Mouse (Mus musculus) gastrocnemius, adult 8-10 months (tissue): ENCODE measurements around the gene Btg2. TPM values are rescaled to one million over a fixed set of nuclear protein-coding genes. Genes with fewer than 3 reads are reported as not detected.
A peak's percentile ranks its signal among the peaks of the same experiment; 100 is the strongest.

Source experiments
- DNase-seq, 2 experiments: peaks; one replicate each; pipeline ENCODE4 v3.0.0; 2022; ENCODE audit warnings: low spot score in 2 of 2
- total RNA-seq, 4 experiments: library from RNA; stranded (reverse); gene quantifications; 2 replicates each; pipeline ENCODE4 v1.2.4; 2022

The Btg2 gene
- total RNA-seq, 4 experiments from 2014 or later: 8.6 to 22.9 (median 14.3) TPM

GRCm38 (mm10) chr1:134097956-134098725 lies 19.2 kb upstream of the Btg2 start:
- DNase-seq: peak; percentile 66 to 73

GRCm38 (mm10) chr1:134097080-134097855 lies 18.3 kb upstream of the Btg2 start:
- no peak for DNase-seq

GRCm38 (mm10) chr1:134096264-134096934 lies 17.5 kb upstream of the Btg2 start:
- no peak for DNase-seq

DNA sequence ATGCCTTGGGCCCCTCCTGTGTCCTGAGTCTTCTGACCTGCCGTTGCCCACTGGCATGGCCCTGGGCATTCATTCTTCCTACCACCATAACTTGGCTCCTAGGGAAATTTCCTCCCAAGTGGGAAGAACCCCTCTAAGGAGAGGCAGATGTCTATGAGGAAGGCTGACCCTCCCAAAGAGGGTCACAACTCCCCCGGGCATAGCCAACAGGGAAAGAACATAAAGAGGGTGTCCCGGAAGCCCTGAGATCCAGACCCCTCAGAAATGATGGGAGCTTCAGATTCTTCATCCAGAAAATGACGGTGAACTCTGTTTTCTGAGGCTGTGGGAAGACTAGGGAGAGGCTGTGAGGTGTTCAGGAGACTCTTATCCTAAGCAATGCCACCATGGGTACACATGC lies 16.8 kb upstream of the Btg2 start:
- no peak for DNase-seq

GRCm38 (mm10) chr1:134095033-134095612 lies 16.2 kb upstream of the Btg2 start:
- DNase-seq: no peak

GRCm38 (mm10) chr1:134093771-134094526 lies 15.0 kb upstream of the Btg2 start:
- no peak for DNase-seq

GRCm38 (mm10) chr1:134092852-134093770 lies 14.2 kb upstream of the Btg2 start:
- DNase-seq: peak; percentile 94 to 97

DNA sequence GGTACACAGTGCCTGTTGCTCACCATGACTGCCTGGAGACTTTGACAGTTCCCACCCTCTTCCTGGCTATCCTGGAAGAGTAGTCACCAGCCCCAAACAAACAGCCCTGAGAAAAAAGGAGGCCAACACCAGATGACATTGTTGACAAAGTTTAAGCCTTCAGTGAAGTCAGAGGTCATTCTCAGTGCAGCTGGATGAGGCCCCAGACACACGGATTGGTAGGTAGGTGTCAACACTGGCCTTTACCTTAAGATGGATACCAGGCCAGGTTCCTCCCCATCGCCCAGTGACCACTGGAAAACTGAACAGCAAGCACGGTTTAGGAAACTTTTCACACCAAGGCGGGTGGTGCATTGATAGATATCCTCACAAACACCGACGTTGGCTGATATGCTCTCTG lies 13.4 kb upstream of the Btg2 start:
- no peak for DNase-seq

DNA sequence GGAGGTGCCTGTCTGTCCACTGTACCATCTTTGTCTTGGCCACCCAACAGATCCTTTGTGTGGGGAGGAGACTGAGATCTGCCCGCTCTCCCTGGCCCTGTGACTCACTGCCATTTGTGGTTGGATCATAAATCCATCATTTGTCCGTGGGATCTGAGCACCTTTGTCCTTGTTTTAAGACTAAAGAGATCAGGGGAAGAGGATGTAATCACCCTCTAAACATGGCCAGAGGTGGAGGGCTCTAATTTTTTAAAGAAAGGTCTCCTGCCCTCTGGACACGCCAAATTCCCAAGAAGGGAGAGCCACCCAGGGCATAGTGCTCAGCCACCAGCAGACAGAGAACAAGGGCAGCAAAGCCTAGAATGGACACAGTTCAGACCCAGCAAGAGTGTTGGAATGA lies 12.9 kb upstream of the Btg2 start:
- DNase-seq: no peak

GRCm38 (mm10) chr1:134089074-134089473 lies 10.2 kb upstream of the Btg2 start:
- DNase-seq: no peak

DNA sequence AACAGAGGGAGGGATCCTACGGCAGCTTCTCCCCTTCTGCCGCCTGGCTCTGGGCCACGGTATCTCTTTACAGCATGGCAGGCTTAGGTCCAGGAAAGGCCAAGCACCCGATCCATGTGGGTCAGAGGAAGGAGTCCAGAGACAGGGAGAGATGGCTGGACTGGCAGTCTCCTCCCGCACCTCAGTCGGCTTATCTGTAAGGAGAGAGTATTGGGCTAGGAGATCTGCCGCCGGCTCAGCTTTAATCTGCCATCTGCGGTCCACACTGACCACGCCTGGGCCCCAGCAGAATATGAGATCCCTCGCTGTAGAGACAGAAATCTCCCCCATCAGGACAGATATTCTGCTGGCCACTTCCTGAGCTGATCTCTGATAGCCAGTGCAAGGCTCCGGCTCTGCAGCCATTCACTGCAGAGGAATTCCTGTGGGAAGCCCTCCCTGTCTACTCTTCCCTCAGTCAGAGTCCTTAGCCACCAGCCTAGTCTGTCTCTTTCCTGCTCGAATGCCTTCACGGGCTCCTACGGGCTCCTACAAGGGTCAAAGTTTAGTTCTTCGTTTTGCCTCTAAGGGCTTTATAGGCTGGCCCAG lies 8.0 kb upstream of the Btg2 start:
- peak in 1 of 2 experiments; percentile 83 for DNase-seq

GRCm38 (mm10) chr1:134086017-134086416 lies 7.1 kb upstream of the Btg2 start:
- no peak for DNase-seq

- DNase-seq: no peak
Observed at GRCm38 (mm10) chr1:134084128-134084527, 5.2 kb upstream of the Btg2 start.

GRCm38 (mm10) chr1:134083676-134084075 lies 4.8 kb upstream of the Btg2 start:
- no peak for DNase-seq

DNA sequence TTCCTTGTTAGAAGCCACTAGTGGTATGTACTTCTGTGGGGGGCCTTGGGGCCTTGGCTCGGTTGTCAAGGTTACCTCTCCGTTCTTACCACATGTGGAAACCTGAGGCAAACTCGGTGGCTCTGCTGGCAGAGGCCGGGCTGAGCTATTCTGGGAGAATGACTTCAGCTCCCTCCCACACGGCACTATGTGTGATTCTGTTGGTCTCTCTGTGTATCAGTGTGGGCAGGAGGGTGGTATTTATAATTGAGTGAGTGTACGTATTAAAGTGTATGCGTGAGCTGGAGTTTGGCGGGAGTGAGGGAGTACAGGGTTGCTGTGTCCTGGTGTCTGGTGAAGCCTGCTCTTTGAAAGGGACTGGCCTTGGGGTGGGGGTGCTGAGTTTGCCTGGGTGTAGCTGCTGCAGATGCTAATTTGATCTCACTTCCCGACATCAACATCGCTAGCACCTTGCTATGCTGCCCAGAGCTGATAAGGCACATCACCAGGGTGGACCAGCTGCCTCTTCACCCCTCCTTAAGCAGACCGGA lies 4.1 kb upstream of the Btg2 start:
- peak in 1 of 2 experiments; percentile 78 for DNase-seq

DNA sequence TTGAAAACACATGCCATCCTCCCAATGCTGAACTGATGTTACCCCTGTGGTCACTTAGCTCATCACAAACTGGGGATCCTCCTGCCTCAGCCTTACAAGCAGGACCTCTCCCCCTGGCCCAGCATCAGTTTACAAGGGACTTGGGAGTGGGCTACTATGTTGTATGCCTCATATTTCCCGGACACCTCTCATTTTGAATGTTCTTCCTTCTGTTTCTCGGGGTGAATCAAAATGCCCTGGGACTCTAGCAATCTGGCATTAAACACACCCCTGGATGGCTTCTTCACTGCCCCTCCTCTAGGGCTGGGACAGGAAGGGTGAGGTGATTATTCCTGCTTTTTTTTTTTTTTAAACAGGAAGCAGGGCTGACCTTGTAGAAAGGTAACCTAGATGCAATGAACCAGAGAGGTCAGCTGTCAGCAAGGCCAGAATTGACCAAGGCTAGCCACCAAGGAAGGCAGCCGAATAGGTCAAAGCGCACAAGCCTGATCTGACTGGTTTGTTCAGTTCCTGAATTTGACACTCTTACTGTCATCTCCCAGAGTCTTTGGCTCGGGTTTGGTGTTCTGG lies 2.0 kb upstream of the Btg2 start:
- DNase-seq: no peak

DNA sequence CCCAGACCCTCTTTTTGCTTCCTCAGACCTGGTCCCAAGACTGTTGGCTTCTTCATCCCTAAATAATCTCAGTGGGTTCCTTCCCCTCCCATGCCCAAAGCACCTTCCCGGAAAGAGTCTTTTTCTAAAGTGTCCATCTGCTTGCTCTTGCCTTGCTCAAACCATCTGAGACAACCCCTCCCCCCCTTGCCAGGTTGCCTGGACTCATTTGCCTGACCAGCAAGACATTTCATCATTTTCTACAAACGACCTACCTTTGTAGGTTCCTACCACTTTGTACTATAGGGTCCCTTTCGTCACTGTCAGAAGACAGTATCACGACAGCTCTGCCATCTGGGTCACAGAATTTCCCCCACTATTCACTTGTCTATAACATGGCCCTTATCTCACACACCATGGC lies 1.5 kb upstream of the Btg2 start:
- no peak for DNase-seq

DNA sequence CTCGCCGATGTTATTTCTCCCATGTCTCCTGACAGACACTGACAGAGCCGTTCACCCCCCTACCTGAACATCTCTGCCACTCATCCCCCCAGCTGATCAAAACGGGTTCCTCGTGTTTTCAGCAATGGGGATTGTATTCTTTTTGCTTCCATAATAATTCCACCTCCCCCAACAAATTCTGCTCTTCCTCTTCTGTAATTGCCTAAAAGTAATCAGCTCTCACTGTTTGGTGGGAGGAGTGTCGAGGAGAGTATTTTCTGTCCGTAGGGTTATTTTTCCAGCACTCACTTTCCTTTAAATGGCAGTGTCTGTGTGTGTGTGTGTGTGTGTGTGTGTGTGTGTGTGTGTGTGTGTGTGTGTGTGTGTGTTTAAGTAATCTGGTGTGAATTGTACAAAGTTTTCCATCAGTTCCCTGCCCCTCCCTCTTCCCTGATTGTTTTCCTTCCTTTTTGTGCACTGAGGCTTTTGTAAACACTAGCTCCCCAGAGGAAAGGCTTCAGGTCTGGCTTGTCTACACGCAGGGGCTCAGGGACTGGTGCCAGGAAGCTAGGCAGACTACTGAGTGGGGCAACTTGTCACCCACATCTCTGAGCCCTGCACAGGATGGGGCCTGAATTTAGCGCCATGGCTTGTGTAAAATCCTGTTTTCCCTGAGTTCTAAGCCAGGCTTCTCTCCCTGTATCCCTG lies 700 bp upstream of the Btg2 start:
- no peak for DNase-seq
